Mouse (Mus musculus): ENCODE measurements at regions not wholly inside any gene's neighbourhood (a gene's known extent, or its start where the extent isn't known, plus 50 kb on each side); places are given as distances from the start of the nearest gene placed in this dataset.

DNA sequence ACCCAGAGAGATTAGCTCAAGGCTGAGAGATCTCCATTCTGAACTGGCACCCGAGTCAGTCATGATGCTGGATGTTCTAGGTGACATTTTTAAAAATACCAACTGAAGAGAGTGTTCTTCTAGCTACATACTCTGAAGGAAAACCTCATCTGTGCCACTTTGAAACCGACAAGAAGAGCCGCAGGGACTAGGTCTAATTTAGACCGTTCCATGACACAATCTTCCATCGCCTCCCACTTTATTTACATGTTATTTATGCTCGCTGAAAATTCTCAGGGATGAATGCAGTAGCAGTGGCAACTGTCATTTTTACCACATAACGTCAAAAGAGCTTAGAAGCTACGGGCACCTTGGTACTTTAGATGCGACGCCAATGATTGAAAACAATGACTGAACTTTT lies 514.1 kb upstream of the Gm10131 start:
- ChIA-PET CTCF (interaction anchor here (1.0 to 1.3 kb wide), 2 partner anchors 9 to 11 kb away, joined by 3 read pairs; no protein-coding TSS in a partner anchor), POLR2A (no interaction called here)
- ATAC-seq (no peak), DNase-seq (ENCODE audit: low read depth, low spot score) (no peak)
- in situ Hi-C loops (cut with MboI; ENCODE audit: low pct_unique_long_range_greater_than_20kb) = no loop called here
- no peak for TF ChIP-seq CTCF (IDR thresholded peaks at IDR 0.05)
- H3K27me3 ChIP-seq = no peaks in the 10 kb centered on the region

DNA sequence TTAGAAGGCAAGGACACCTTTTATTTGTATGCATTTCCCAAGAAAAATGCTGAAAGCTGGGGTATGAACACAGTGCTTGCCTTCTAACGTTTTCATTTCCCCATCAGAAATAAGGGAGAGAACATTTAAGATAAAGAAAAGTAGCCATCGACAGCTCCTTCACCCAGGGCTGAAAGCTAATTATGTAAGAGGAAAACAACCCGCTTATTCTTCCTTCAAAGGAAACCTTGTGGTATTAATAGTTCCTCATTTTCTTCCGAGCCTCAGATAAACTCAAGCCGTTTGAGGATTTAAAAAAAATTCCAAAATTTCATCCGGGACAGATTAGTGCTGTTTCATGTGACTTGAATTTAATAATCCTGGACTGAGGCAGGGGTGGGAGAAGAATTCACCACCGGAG lies 512.2 kb upstream of the Gm10131 start:
- DNase-seq (ENCODE audit: low read depth, low spot score) (no peak), ATAC-seq (no peak)
- CTCF ChIA-PET = no interaction called here
- no peaks in the 10 kb centered on the region for H3K27me3 ChIP-seq
- POLR2A ChIA-PET = interaction anchor here (0.6 kb wide), 1 partner anchor 156 kb away, joined by 8 read pairs; no protein-coding TSS in a partner anchor
- no peak for TF ChIP-seq CTCF (IDR thresholded peaks at IDR 0.05)
- in situ Hi-C loops (cut with MboI; ENCODE audit: low pct_unique_long_range_greater_than_20kb) = no loop called here

DNA sequence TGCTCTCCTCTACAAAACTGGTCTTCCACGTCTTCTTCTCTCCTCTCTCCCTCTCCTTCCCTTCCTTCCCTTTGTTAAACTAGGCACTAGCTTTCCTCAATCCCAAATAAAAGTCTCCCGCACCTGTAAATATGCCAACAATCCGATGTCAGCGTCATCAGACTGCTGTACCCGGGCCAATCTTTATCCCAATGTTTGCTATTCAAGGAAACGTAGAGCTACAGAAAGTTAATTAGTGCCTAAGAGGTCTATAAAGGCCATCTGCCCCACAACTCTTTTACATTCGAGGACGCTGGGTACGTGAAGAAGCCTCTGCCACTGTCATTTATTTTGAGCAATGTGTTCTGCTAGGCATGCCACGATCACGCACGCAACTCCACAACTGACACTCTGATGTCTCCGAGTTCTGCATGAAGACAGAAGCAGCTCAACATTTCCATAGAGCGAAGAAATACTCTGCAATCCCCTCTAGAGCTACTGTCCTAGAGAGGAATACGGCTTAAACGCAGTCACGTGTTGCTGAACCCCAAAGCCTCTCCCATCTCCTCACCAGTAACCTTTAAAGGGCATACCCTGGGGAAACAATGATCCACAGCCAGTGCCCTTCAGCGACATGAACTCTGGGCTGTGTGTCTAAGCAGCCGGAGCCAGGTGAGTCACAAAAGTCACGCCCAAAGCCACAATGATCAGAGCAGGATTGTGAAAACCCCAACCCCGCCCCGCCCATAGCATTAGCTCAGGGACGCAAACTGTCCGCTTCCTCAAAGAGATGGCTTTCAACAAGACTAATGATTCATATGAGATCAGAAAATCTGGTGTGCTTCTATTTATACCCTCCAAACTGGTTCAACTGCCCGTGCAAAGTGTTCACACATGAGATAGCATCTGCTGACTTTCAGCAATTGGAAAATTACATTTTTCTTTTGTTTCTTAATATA lies 510.9 kb upstream of the Gm10131 start:
- DNase-seq (ENCODE audit: low read depth, low spot score) (no peak), ATAC-seq (peak; percentile 87)
- no peaks in the 10 kb centered on the region for H3K27me3 ChIP-seq
- POLR2A ChIA-PET = no interaction called here
- CTCF ChIA-PET = no interaction called here
- in situ Hi-C loops (cut with MboI; ENCODE audit: low pct_unique_long_range_greater_than_20kb) = no loop called here
- no peak for TF ChIP-seq CTCF (IDR thresholded peaks at IDR 0.05)

GRCm38 (mm10) chr8:34618046-34618445 lies 506.5 kb upstream of the Gm10131 start:
- DNase-seq (ENCODE audit: low read depth, low spot score) (no peak), ATAC-seq (no peak)
- POLR2A ChIA-PET = interaction anchor here (0.6 kb wide), 1 partner anchor 99 kb away, joined by 3 read pairs; no protein-coding TSS in a partner anchor
- in situ Hi-C loops (cut with MboI; ENCODE audit: low pct_unique_long_range_greater_than_20kb) = no loop called here
- H3K27me3 ChIP-seq = no peaks in the 10 kb centered on the region
- CTCF ChIA-PET = interaction anchor here (1.1 kb wide), 1 partner anchor 8 kb away, joined by 3 read pairs; no protein-coding TSS in a partner anchor
- TF ChIP-seq CTCF (IDR thresholded peaks at IDR 0.05) = no peak

DNA sequence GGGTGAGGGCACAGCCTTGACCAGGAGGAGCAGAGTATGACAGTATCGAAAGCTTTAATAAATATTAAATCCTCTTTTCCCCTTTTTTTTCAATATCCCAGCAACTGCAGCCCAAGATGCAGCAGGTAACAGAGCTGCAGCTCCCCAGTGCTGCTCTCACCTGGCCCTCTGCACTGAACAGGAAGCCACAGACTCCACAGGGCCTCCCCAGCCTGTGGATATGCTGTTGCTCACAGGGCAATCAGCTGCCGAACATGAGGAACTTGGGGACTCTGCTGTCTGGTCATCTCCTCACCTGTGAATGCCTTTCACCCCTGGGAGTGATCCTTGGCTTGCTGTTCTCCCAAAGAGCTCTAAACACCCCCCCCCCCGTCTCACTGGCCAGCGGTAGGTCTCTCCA lies 503.4 kb upstream of the Gm10131 start:
- TF ChIP-seq CTCF (IDR thresholded peaks at IDR 0.05) = no peak
- POLR2A ChIA-PET = no interaction called here
- CTCF ChIA-PET = interaction anchor here (1.1 kb wide), 1 partner anchor 11 kb away, joined by 3 read pairs; no protein-coding TSS in a partner anchor
- no peaks in the 10 kb centered on the region for H3K27me3 ChIP-seq
- ATAC-seq (no peak), DNase-seq (ENCODE audit: low read depth, low spot score) (no peak)
- in situ Hi-C loops (cut with MboI; ENCODE audit: low pct_unique_long_range_greater_than_20kb) = loop anchor here (5.0 kb wide), 1 partner anchor 197 kb away; no protein-coding TSS in a partner anchor

DNA sequence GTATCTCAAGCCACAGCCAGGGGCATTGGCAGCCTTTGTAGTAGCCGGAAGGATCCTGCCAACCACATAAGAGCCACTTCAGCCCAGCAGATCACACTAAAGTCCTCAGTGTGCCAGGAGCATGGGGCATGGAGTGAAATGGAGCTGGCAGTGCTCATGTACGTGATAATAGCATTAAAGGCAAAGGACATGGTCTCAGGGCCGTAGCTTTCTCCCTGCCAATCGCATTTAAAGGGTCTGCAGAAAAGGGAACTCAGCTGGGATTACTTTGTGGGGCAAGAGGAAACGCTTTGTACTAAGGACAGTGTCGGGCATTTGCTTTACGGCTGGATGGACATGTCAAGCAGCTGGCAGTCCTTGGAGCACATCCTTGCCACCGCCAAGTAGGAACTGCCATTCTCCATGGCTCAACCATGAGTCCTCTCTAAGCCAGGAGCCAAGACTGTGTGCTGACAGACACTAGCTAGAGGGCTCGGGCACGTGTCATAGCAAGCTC lies 502.5 kb upstream of the Gm10131 start:
- CTCF ChIA-PET = interaction anchor here (1.1 kb wide), 1 partner anchor 12 kb away, joined by 3 read pairs; no protein-coding TSS in a partner anchor
- in situ Hi-C loops (cut with MboI; ENCODE audit: low pct_unique_long_range_greater_than_20kb) = loop anchor here (5.0 kb wide), 1 partner anchor 198 kb away; no protein-coding TSS in a partner anchor
- ATAC-seq = no peak
- DNase-seq (ENCODE audit: low read depth, low spot score) = no peak
- H3K27me3 ChIP-seq = no peaks in the 10 kb centered on the region
- TF ChIP-seq CTCF (IDR thresholded peaks at IDR 0.05) = no peak
- POLR2A ChIA-PET = interaction anchor here (1.1 kb wide), 1 partner anchor 194 kb away, joined by 4 read pairs; no protein-coding TSS in a partner anchor

DNA sequence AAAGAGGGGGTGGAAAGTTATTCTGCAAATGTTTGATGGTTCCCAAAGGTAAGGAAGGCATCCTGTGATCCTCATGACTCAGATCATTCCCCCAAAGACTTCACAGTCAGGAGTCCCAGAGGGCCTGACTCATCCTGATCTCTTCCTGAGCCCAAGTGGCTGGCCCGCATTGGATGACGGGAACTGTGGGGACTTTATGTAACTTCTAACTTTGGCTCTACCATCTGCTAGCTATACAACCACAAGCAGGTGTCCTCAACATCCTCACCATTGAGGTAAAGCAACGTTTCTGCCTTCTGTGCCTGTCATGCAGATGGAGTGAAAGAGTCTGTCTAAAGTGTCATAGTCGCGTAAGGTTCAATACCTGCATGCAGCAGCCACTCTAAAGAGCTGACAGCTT lies 501.6 kb upstream of the Gm10131 start:
- no peak for TF ChIP-seq CTCF (IDR thresholded peaks at IDR 0.05)
- ChIA-PET POLR2A (interaction anchor here (0.6 to 1.1 kb wide), 2 partner anchors 195 to 719 kb away, joined by 3 to 4 read pairs; no protein-coding TSS in a partner anchor), CTCF (no interaction called here)
- in situ Hi-C loops (cut with MboI; ENCODE audit: low pct_unique_long_range_greater_than_20kb) = loop anchor here (5.0 kb wide), 1 partner anchor 199 kb away; no protein-coding TSS in a partner anchor
- no peaks in the 10 kb centered on the region for H3K27me3 ChIP-seq
- DNase-seq (ENCODE audit: low read depth, low spot score) = peak; percentile 74
- peak; percentile 74 for ATAC-seq

DNA sequence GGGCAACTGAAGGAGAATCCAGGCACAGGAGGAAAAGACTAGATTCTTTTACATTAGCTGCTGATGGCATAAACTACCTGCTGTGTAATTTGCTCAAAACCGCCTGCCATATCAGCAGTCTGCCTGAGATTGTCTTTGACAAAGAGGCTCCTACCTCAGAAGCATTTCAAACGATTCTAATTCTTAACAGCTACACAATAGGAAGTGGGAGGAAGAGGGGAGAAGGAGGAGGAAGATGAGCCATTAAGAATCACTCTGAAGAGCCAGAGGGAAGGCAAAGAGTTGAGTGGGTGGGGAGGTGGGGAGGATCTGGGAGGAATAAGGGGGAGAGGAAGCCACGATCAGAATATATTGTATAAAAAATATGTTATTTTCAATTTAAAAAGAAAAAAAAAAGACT lies 500.9 kb upstream of the Gm10131 start:
- in situ Hi-C loops (cut with MboI; ENCODE audit: low pct_unique_long_range_greater_than_20kb) = loop anchor here (5.0 kb wide), 1 partner anchor 200 kb away; no protein-coding TSS in a partner anchor
- ChIA-PET POLR2A (interaction anchor here (0.6 kb wide), 1 partner anchor 720 kb away, joined by 3 read pairs; no protein-coding TSS in a partner anchor), CTCF (no interaction called here)
- ATAC-seq (no peak), DNase-seq (ENCODE audit: low read depth, low spot score) (no peak)
- H3K27me3 ChIP-seq = no peaks in the 10 kb centered on the region
- TF ChIP-seq CTCF (IDR thresholded peaks at IDR 0.05) = no peak

DNA sequence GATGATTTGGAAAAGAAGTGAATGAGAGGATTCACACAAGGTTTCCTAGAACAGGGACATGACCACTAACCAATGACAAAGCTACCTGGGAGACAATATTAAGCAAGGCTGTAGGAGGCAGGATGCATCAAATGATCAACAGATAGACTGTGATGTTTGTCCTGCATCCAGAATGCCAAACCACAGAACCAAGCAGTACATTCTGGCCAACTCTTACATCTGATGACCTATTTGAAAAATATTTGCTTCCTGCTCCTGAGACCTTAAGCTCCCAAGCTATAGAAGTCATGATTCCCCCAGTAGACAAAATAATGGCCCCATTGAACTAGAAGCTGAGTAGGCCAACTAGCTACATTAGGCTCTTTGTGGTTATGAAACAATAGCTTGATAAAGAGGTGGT lies 498.6 kb upstream of the Gm10131 start:
- DNase-seq (ENCODE audit: low read depth, low spot score) (no peak), ATAC-seq (no peak)
- in situ Hi-C loops (cut with MboI; ENCODE audit: low pct_unique_long_range_greater_than_20kb) = loop anchor here (5.0 kb wide), 1 partner anchor 202 kb away; no protein-coding TSS in a partner anchor
- POLR2A ChIA-PET = interaction anchor here (1.2 kb wide), 1 partner anchor 32 kb away, joined by 3 read pairs; no protein-coding TSS in a partner anchor
- no peaks in the 10 kb centered on the region for H3K27me3 ChIP-seq
- no peak for TF ChIP-seq CTCF (IDR thresholded peaks at IDR 0.05)
- CTCF ChIA-PET = interaction anchor here (0.9 to 1.4 kb wide), 4 partner anchors 9 to 99 kb away, joined by 3 to 4 read pairs (median 3); no protein-coding TSS in a partner anchor

DNA sequence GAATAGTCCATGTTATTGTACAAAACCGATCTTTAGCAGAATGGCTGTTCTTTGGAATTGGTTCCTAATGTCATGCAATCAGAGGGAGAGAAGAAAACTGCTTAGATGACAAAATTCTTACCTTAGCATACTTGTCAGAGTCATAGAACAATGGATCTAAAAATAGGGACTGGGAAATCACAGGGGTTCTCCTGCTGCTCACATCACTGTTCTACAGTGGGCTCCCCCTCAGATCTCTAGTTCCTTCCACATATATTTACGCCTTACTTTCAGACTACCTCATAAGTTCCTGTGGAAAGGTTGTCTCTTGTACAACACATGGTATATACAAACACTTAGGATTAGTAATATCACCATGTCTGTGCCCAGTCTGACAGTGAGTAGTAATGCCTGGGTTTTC lies 495.9 kb upstream of the Gm10131 start:
- CTCF ChIA-PET = no interaction called here
- ATAC-seq = no peak

More for the DNA sequence above, 495.9 kb upstream of the Gm10131 start:
- DNase-seq (ENCODE audit: low read depth, low spot score) = no peak
- POLR2A ChIA-PET = no interaction called here
- no peaks in the 10 kb centered on the region for H3K27me3 ChIP-seq
- TF ChIP-seq CTCF (IDR thresholded peaks at IDR 0.05) = no peak
- in situ Hi-C loops (cut with MboI; ENCODE audit: low pct_unique_long_range_greater_than_20kb) = no loop called here
